Mouse (Mus musculus): ENCODE results near the gene Hoxa4. TPM values are rescaled to one million over a fixed set of nuclear protein-coding genes. Genes with fewer than 3 reads are reported as not detected.

The Hoxa4 gene
- polyA plus RNA-seq, 1 experiment = 2.4 TPM

DNA sequence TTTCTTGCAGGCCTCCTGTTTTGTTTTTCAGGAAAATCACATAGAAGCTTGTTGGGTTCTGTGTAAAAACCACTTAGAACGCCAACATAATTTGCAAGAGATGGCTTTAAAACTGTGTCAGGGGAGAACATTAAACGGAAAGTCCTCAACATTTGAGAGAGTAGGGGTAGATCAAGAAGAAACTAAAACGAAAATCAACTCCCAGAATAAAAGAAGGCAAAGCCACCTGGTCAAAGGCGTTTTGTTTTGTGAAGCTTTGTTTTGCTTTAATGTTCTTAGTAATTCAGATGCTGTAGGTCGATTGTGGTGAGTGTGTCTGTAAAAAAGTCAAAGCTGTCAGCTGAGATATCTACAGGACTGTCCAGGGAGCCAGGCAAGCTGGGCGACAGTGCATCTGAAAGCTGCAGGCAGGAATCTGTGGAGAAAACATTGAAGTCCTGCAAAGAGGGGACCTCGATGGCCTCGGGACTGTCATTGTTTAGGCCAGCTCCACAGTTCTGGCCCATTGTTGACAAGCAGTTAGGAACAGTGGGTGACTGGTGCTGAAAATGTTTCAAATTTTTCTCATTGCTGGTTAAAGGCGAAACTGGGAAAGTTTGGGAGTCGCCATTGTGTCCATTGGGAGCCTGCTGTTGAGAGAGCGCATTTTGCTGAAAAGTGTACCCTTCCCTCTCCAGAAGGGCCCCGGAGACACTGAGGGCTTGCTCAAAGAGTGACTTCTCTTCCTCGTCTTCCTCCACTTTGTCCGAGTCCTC lies 28.8 kb downstream of the Hoxa4 start:
- Histone ChIP-seq H3K4me1 (ENCODE audit: control insufficient read depth, insufficient read depth, insufficient read length, low read length) (peaks cover 5% of the 10 kb centered on the region), H3K4me3 (ENCODE audit: low read depth, low read length) (peak overlapping the region; percentile 34; the same call in 1 of the 2 replicates), H3K27ac (ENCODE audit: insufficient read depth, low read depth, low read length) (peak overlapping the region; percentile 72; the same call in 1 of the 2 replicates), H3K27me3 (ENCODE audit: control insufficient read depth, insufficient read depth, low read length) (peaks cover 42% of the 10 kb centered on the region), H3K36me3 (ENCODE audit: control insufficient read depth, insufficient read depth, low read length) (no peaks in the 10 kb centered on the region)
- TF ChIP-seq CTCF (IDR thresholded peaks at IDR 0.05; ENCODE audit: extremely low read depth, insufficient read length, insufficient replicate concordance, low read depth, low read length) (no peak), POLR2A (IDR thresholded peaks at IDR 0.05; ENCODE audit: low read depth, low read length) (no peak)
- 66% methylated on average over 14 of the region's 14 CpGs for WGBS

- WGBS = 61% methylated on average over 1 of the region's 1 CpGs
- TF ChIP-seq CTCF (IDR thresholded peaks at IDR 0.05; ENCODE audit: extremely low read depth, insufficient read length, insufficient replicate concordance, low read depth, low read length) (no peak), POLR2A (IDR thresholded peaks at IDR 0.05; ENCODE audit: low read depth, low read length) (no peak)
- Histone ChIP-seq H3K36me3 (ENCODE audit: control insufficient read depth, insufficient read depth, low read length) (no peaks in the 10 kb centered on the region), H3K27ac (ENCODE audit: insufficient read depth, low read depth, low read length) (peak overlapping the region; percentile 7; the same call in 1 of the 2 replicates), H3K4me1 (ENCODE audit: control insufficient read depth, insufficient read depth, insufficient read length, low read length) (peaks cover 5% of the 10 kb centered on the region), H3K4me3 (ENCODE audit: low read depth, low read length) (no peak overlapping the region), H3K27me3 (ENCODE audit: control insufficient read depth, insufficient read depth, low read length) (peaks cover 46% of the 10 kb centered on the region)
Measured at GRCm38 (mm10) chr6:52162093-52162380, 29.5 kb downstream of the Hoxa4 start.

DNA sequence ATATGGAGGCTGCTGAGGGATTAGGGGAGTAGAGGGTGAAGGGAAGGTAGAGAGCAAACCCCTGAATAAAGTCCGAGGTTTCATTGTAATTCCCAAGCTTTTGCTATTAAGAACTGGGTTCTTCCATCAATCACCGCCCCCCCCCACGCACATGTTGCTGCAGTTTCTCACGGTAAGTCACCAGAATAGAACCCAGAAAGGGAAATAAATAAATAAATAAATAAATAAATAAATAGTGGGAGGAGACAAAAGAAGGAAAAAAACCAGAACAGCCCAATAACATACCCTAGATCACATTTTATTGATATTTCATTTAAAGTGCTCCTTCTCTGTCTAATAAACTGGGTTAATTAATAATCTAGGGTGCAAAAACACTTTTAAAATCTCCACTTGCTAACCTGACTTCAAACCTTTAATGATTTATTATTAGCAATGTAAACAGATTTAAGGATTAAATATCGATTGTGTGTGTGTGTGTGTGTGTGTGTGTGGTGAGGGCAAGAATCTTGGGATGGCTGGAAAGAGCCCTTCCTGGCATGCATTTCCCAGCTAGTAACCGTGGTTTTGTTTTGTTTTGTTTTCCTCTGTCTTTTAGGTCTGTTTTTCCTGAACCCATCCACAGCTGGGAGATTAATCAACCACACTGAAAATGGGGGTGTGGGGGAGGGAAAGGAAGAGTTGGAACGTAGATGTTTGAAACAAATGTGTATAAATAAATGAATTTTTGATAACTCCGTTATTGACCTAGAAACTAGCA lies 30.0 kb downstream of the Hoxa4 start:
- WGBS = 37% methylated on average over 8 of the region's 8 CpGs
- Histone ChIP-seq H3K4me3 (ENCODE audit: low read depth, low read length) (peak overlapping the region; percentile 31; the same call in 1 of the 2 replicates), H3K27me3 (ENCODE audit: control insufficient read depth, insufficient read depth, low read length) (peaks cover 46% of the 10 kb centered on the region), H3K36me3 (ENCODE audit: control insufficient read depth, insufficient read depth, low read length) (no peaks in the 10 kb centered on the region), H3K27ac (ENCODE audit: insufficient read depth, low read depth, low read length) (peak overlapping the region; percentile 7; the same call in 1 of the 2 replicates), H3K4me1 (ENCODE audit: control insufficient read depth, insufficient read depth, insufficient read length, low read length) (peaks cover 5% of the 10 kb centered on the region)
- no peak for TF ChIP-seq POLR2A (IDR thresholded peaks at IDR 0.05; ENCODE audit: low read depth, low read length)
- no peak for TF ChIP-seq CTCF (IDR thresholded peaks at IDR 0.05; ENCODE audit: extremely low read depth, insufficient read length, insufficient replicate concordance, low read depth, low read length)

DNA sequence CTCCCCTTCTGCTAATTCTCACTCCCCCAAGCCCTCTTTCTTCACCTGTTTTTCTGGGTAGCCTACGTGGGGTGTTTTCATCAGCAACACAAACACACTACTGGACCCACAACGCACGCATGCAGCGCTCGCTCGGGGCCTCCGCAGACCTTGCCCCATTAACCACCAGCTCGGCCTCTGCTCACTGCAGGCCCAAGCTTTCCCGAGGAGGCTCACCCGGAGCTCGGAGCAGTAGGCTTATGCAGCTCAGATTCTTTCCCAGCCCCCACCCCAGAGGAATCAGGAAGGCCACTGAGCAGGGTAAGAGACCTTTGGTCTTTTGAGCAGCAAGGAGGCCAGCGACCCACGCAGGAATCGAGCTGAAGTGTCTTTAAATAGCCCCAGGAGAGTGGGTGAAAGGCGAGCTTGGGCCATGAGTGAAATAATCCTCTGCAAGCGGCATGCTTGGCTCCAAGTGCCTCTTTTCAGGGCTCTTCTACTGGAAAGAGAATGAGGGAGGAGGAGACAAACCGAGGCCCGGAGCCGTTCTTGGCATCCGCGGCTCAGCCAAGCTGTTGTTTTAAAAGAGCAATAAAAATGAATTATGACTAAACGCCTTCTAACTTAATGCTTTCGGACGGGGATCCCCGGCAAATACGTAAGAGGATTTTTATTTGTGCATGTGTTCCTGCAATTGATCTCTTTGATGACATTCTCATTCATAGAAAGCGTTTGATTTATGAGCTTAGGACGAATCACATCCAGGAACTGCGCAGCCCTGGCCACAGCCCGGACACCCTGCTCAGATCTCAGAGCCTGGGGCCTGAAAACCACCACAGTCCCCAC lies 30.8 kb downstream of the Hoxa4 start:
- Histone ChIP-seq H3K36me3 (ENCODE audit: control insufficient read depth, insufficient read depth, low read length) (no peaks in the 10 kb centered on the region), H3K4me3 (ENCODE audit: low read depth, low read length) (peak overlapping the region; percentile 35), H3K4me1 (ENCODE audit: control insufficient read depth, insufficient read depth, insufficient read length, low read length) (peaks cover 5% of the 10 kb centered on the region), H3K27ac (ENCODE audit: insufficient read depth, low read depth, low read length) (peak overlapping the region; percentile 69), H3K27me3 (ENCODE audit: control insufficient read depth, insufficient read depth, low read length) (peaks cover 43% of the 10 kb centered on the region)
- 7% methylated on average over 30 of the region's 30 CpGs for WGBS
- TF ChIP-seq CTCF (IDR thresholded peaks at IDR 0.05; ENCODE audit: extremely low read depth, insufficient read length, insufficient replicate concordance, low read depth, low read length) (no peak), POLR2A (IDR thresholded peaks at IDR 0.05; ENCODE audit: low read depth, low read length) (no peak)

DNA sequence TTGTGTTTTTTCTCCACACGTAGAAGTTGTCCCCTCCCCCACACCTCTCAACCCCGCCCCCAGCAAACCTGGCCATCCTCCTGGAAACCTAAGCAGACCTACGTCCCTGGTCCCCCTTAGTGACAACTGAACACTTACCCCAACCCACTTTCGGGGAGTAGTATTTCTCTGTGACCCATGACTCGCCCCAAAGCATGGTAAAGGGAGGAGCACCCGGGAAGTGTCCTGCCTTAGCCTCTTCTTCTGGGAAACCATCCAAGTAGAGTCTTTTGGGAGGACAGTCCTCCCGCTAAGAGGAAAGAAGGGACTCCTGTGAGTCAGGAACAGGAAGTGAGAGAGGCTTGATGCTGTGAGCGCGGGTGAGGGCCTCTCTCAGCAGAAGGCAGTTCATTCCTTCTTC lies 31.6 kb downstream of the Hoxa4 start:
- Histone ChIP-seq H3K36me3 (ENCODE audit: control insufficient read depth, insufficient read depth, low read length) (no peaks in the 10 kb centered on the region), H3K27ac (ENCODE audit: insufficient read depth, low read depth, low read length) (no peak overlapping the region), H3K4me1 (ENCODE audit: control insufficient read depth, insufficient read depth, insufficient read length, low read length) (peaks cover 5% of the 10 kb centered on the region), H3K27me3 (ENCODE audit: control insufficient read depth, insufficient read depth, low read length) (peaks cover 42% of the 10 kb centered on the region), H3K4me3 (ENCODE audit: low read depth, low read length) (no peak overlapping the region)
- WGBS = 30% methylated on average over 9 of the region's 9 CpGs
- TF ChIP-seq POLR2A (IDR thresholded peaks at IDR 0.05; ENCODE audit: low read depth, low read length) = no peak
- TF ChIP-seq CTCF (IDR thresholded peaks at IDR 0.05; ENCODE audit: extremely low read depth, insufficient read length, insufficient replicate concordance, low read depth, low read length) = no peak

DNA sequence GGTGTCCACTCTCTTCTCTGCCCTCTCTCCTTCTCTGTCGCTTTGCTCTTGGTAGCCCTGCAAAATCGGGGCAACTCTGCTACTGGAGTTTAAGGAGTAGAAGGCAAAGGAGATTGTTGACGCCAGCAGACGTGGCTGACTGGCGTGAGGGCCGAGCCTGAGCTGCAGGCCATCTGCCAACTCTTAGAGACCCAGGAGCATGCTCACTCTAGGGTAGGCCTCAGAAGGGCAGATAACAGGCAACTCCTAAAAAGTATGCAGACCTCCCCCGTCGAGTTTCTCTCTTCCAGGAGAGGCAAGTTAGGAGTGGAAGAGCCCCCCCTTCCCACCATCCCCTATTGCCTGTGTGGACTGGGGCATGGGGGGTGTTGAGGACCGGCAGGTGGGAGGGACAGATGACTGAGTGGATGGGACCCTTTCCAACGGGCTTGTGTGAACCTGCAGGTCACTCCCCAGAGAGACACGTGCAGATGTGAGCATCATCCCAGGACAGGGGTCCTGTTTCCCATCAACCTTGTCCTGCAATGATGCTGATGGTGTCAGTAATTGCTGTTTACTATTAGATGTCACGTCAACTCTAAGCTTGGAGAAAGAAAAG lies 32.3 kb downstream of the Hoxa4 start:
- peaks cover 40% of the 10 kb centered on the region for H3K27me3 ChIP-seq (ENCODE audit: control insufficient read depth, insufficient read depth, low read length)
- TF ChIP-seq POLR2A (IDR thresholded peaks at IDR 0.05; ENCODE audit: low read depth, low read length) = no peak
- no peak for TF ChIP-seq CTCF (IDR thresholded peaks at IDR 0.05; ENCODE audit: extremely low read depth, insufficient read length, insufficient replicate concordance, low read depth, low read length)
- H3K27ac ChIP-seq (ENCODE audit: insufficient read depth, low read depth, low read length) = peak overlapping the region; percentile 66
- H3K4me3 ChIP-seq (ENCODE audit: low read depth, low read length) = peak overlapping the region; percentile 79
- WGBS = 33% methylated on average over 12 of the region's 12 CpGs
- no peaks in the 10 kb centered on the region for H3K36me3 ChIP-seq (ENCODE audit: control insufficient read depth, insufficient read depth, low read length)
- H3K4me1 ChIP-seq (ENCODE audit: control insufficient read depth, insufficient read depth, insufficient read length, low read length) = peaks cover 5% of the 10 kb centered on the region; the same call in 1 of the 2 replicates

All from small intestine, adult 2 months (tissue).